Mouse (Mus musculus): ENCODE results near the gene Kcnk12. TPM values are rescaled to one million over a fixed set of nuclear protein-coding genes. Genes with fewer than 3 reads are reported as not detected.

The Kcnk12 gene
- polyA plus RNA-seq, 1 experiment: 16.2 TPM

GRCm38 (mm10) chr17:87770766-87771165 lies 27.0 kb downstream of the Kcnk12 start:
- H3K4me3 ChIP-seq (ENCODE audit: insufficient read depth, low read length): no peak overlapping the region
- TF ChIP-seq CTCF (IDR thresholded peaks at IDR 0.05; ENCODE audit: extremely low read depth, insufficient read depth, low read length) (no peak), POLR2A (IDR thresholded peaks at IDR 0.05; ENCODE audit: extremely low read depth, insufficient read depth, low read length) (no peak)
- no peaks in the 10 kb centered on the region; the same call in 1 of the 2 replicates for H3K4me1 ChIP-seq (ENCODE audit: control insufficient read depth, insufficient read depth, low read length)
- no peak overlapping the region for H3K27ac ChIP-seq (ENCODE audit: insufficient read depth, low read length)

- Histone ChIP-seq H3K4me3 (ENCODE audit: insufficient read depth, low read length) (no peak overlapping the region), H3K27ac (ENCODE audit: insufficient read depth, low read length) (no peak overlapping the region), H3K4me1 (ENCODE audit: control insufficient read depth, insufficient read depth, low read length) (peaks cover 3% of the 10 kb centered on the region; the same call in 1 of the 2 replicates)
- TF ChIP-seq POLR2A (IDR thresholded peaks at IDR 0.05; ENCODE audit: extremely low read depth, insufficient read depth, low read length) (no peak), CTCF (IDR thresholded peaks at IDR 0.05; ENCODE audit: extremely low read depth, insufficient read depth, low read length) (no peak)
These were observed 30.9 kb downstream of the Kcnk12 start for GRCm38 (mm10) chr17:87766888-87767287.

GRCm38 (mm10) chr17:87765031-87765430 lies 32.8 kb downstream of the Kcnk12 start:
- peaks cover 3% of the 10 kb centered on the region; the same call in 1 of the 2 replicates for H3K4me1 ChIP-seq (ENCODE audit: control insufficient read depth, insufficient read depth, low read length)
- no peak overlapping the region for H3K27ac ChIP-seq (ENCODE audit: insufficient read depth, low read length)
- no peak overlapping the region for H3K4me3 ChIP-seq (ENCODE audit: insufficient read depth, low read length)
- TF ChIP-seq POLR2A (IDR thresholded peaks at IDR 0.05; ENCODE audit: extremely low read depth, insufficient read depth, low read length): no peak
- TF ChIP-seq CTCF (IDR thresholded peaks at IDR 0.05; ENCODE audit: extremely low read depth, insufficient read depth, low read length): no peak

- Histone ChIP-seq H3K4me3 (ENCODE audit: insufficient read depth, low read length) (no peak overlapping the region), H3K27ac (ENCODE audit: insufficient read depth, low read length) (no peak overlapping the region), H3K4me1 (ENCODE audit: control insufficient read depth, insufficient read depth, low read length) (peaks cover 3% of the 10 kb centered on the region; the same call in 1 of the 2 replicates)
- TF ChIP-seq CTCF (IDR thresholded peaks at IDR 0.05; ENCODE audit: extremely low read depth, insufficient read depth, low read length) (no peak), POLR2A (IDR thresholded peaks at IDR 0.05; ENCODE audit: extremely low read depth, insufficient read depth, low read length) (no peak)
These were observed 34.6 kb downstream of the Kcnk12 start for GRCm38 (mm10) chr17:87763146-87763545.

GRCm38 (mm10) chr17:87760315-87760714 lies 37.5 kb downstream of the Kcnk12 start:
- Histone ChIP-seq H3K4me1 (ENCODE audit: control insufficient read depth, insufficient read depth, low read length) (peaks cover 3% of the 10 kb centered on the region; the same call in 1 of the 2 replicates), H3K27ac (ENCODE audit: insufficient read depth, low read length) (no peak overlapping the region), H3K4me3 (ENCODE audit: insufficient read depth, low read length) (no peak overlapping the region)
- TF ChIP-seq POLR2A (IDR thresholded peaks at IDR 0.05; ENCODE audit: extremely low read depth, insufficient read depth, low read length) (no peak), CTCF (IDR thresholded peaks at IDR 0.05; ENCODE audit: extremely low read depth, insufficient read depth, low read length) (no peak)

- H3K4me3 ChIP-seq (ENCODE audit: insufficient read depth, low read length): peak overlapping the region; percentile 37
- TF ChIP-seq POLR2A (IDR thresholded peaks at IDR 0.05; ENCODE audit: extremely low read depth, insufficient read depth, low read length) (peak; percentile 35; the same call in 1 of the 2 replicates), CTCF (IDR thresholded peaks at IDR 0.05; ENCODE audit: extremely low read depth, insufficient read depth, low read length) (no peak)
- H3K4me1 ChIP-seq (ENCODE audit: control insufficient read depth, insufficient read depth, low read length): peaks cover 7% of the 10 kb centered on the region; the same call in 1 of the 2 replicates
- H3K27ac ChIP-seq (ENCODE audit: insufficient read depth, low read length): peak overlapping the region; percentile 85
These were observed 51.6 kb downstream of the Kcnk12 start for GRCm38 (mm10) chr17:87745926-87746888.

GRCm38 (mm10) chr17:87744985-87745925 lies 52.5 kb downstream of the Kcnk12 start:
- no peak for TF ChIP-seq CTCF (IDR thresholded peaks at IDR 0.05; ENCODE audit: extremely low read depth, insufficient read depth, low read length)
- peak; percentile 28; the same call in 1 of the 2 replicates for TF ChIP-seq POLR2A (IDR thresholded peaks at IDR 0.05; ENCODE audit: extremely low read depth, insufficient read depth, low read length)
- H3K4me3 ChIP-seq (ENCODE audit: insufficient read depth, low read length): peak overlapping the region; percentile 37
- peaks cover 7% of the 10 kb centered on the region; the same call in 1 of the 2 replicates for H3K4me1 ChIP-seq (ENCODE audit: control insufficient read depth, insufficient read depth, low read length)
- H3K27ac ChIP-seq (ENCODE audit: insufficient read depth, low read length): peak overlapping the region; percentile 85; the same call in 1 of the 2 replicates

- Histone ChIP-seq H3K4me1 (ENCODE audit: control insufficient read depth, insufficient read depth, low read length) (peaks cover 4% of the 10 kb centered on the region; the same call in 1 of the 2 replicates), H3K4me3 (ENCODE audit: insufficient read depth, low read length) (no peak overlapping the region), H3K27ac (ENCODE audit: insufficient read depth, low read length) (no peak overlapping the region)
- no peak for TF ChIP-seq POLR2A (IDR thresholded peaks at IDR 0.05; ENCODE audit: extremely low read depth, insufficient read depth, low read length)
These were observed 58.0 kb downstream of the Kcnk12 start for GRCm38 (mm10) chr17:87739835-87740234.

GRCm38 (mm10) chr17:87737144-87737543 lies 60.6 kb downstream of the Kcnk12 start:
- no peak overlapping the region for H3K4me3 ChIP-seq (ENCODE audit: insufficient read depth, low read length)
- H3K27ac ChIP-seq (ENCODE audit: insufficient read depth, low read length): no peak overlapping the region
- no peaks in the 10 kb centered on the region for H3K4me1 ChIP-seq (ENCODE audit: control insufficient read depth, insufficient read depth, low read length)
- TF ChIP-seq POLR2A (IDR thresholded peaks at IDR 0.05; ENCODE audit: extremely low read depth, insufficient read depth, low read length) (no peak), CTCF (IDR thresholded peaks at IDR 0.05; ENCODE audit: extremely low read depth, insufficient read depth, low read length) (no peak)
